Mouse (Mus musculus) CD4-positive, CD25-positive, alpha-beta regulatory T cell, adult 9 weeks (primary cell): ENCODE data around the gene Nek6. TPM values are rescaled to one million over a fixed set of nuclear protein-coding genes. Genes with fewer than 3 reads are reported as not detected.

Experiments used
- polyA plus RNA-seq: library from polyadenylated mRNA; unstranded; fragments of 100-300 nt; shearing (Covaris generic); gene quantifications from one replicate; pipeline ENCODE4 v1.2.1, GENCODE M21; 2017

Nek6 gene
- polyA plus RNA-seq: 1.7 TPM

DNA sequence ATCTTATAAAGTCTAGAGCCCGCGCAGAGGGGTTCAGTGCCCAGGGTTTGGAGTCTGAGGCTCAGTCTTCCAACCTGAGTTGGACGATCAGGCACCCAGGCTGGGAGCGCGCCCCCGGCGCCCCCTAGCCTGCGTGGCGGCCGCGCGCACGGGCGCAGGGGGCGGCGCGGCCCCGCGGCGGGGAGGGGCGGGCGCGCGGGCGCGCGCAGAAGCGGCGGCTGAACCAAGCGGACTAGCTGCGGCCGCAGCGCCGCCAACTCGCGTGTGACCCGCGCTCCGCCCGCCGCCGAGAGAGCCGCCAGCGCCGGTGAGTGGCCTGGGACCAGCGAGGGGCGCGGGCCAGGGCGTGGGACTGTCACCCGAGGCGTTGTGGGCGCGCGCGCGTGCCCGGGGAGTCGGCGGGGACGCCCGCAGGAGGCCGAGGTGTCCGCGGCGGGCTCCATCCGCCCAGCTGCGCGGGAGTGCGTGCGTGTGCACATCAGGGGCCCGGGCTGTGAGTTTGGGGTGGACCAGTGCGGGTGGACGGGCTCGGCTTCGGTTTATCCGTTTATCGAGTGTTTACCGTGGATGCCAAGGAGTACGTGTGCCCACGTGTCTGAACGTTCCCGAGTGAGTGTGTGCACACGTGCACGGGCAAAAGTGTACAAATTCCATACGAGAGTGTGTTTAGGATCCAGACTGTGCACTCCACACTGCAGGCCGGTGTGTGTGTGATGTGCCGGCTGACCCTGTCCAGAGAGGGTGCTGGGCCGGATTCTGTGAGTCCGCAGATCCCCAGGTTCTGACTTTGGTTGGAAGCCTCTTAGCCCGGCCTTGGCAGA, at the start of gene Nek6:
Gene Nek6, plus strand, starts transcription at position 157 of the 821 bp plus-strand sequence.

GRCm38 (mm10) chr2:38643625-38644427, 132.4 kb downstream of the Nek6 start, which contains the start of gene Psmb7:
Psmb7 (minus strand) TSS chr2:38644087.

Other genes starting within 250 kb of the Nek6 start
- gene Dennd1a, start 224.3 kb upstream of the Nek6 start, polyA plus RNA-seq: 16.3 TPM
- not detected for gene Lhx2, start 172.4 kb upstream of the Nek6 start, polyA plus RNA-seq
- gene Psmb7, start 132.4 kb downstream of the Nek6 start, polyA plus RNA-seq: 122 TPM
- not detected for gene Nr5a1, start 202.9 kb downstream of the Nek6 start, polyA plus RNA-seq